Mouse (Mus musculus) heart, postnatal 4 days (tissue): ENCODE measurements at regions not wholly inside any gene's neighbourhood (a gene's known extent, or its start where the extent isn't known, plus 50 kb on each side); places are given as distances from the start of the nearest gene placed in this dataset.

Source experiments
- DNase-seq: peaks from one replicate; pipeline ENCODE4 v3.0.0; 2021

- DNase-seq: peak; percentile 41
These were observed 73.9 kb upstream of the Itm2a start for GRCm38 (mm10) chrX:107477066-107477465.

GRCm38 (mm10) chrX:107469242-107469641 lies 66.1 kb upstream of the Itm2a start:
- no peak for DNase-seq
